Mouse (Mus musculus) stomach, embryonic 14.5 days (tissue): ENCODE data around the gene Dmxl2. TPM values are rescaled to one million over a fixed set of nuclear protein-coding genes. Genes with fewer than 3 reads are reported as not detected.

Experiments used
- ATAC-seq: fragments of 200-750 bp; cut with Nextera tagmentation; 2 replicates; pipeline ENCODE4 v1.8.0; 2017; ENCODE audit warnings: low read depth, moderate TSS enrichment; ENCODE audit not compliant: insufficient number of reproducible peaks, insufficient read depth, low FRiP score
- H3K27ac ChIP-seq: fragments of 300-500 bp; sonication (generic); 2 replicates; pipeline ENCODE4 v1.5.1; 2014; ENCODE audit warnings: mild to moderate bottlenecking, low read length, moderate library complexity, mixed read lengths
- H3K27me3 ChIP-seq: fragments of 300-500 bp; sonication (generic); 2 replicates; pipeline ENCODE4 v1.6.1; 2014; ENCODE audit warnings: low read length, control low read depth, mixed read lengths; ENCODE audit not compliant: control insufficient read depth, insufficient read depth
- H3K36me3 ChIP-seq: fragments of 300-500 bp; sonication (generic); 2 replicates; pipeline ENCODE4 v1.6.1; 2014; ENCODE audit warnings: mild to moderate bottlenecking, control low read depth, low read length, moderate library complexity, mixed read lengths; ENCODE audit not compliant: control insufficient read depth, insufficient read depth
- H3K4me1 ChIP-seq: fragments of 300-500 bp; sonication (generic); 2 replicates; pipeline ENCODE4 v1.6.1; 2014; ENCODE audit warnings: low read length, control low read depth, mixed read lengths; ENCODE audit not compliant: control insufficient read depth, insufficient read depth
- H3K4me2 ChIP-seq: fragments of 300-500 bp; sonication (generic); replicated peaks from 2 replicates; pipeline ENCODE4 v1.6.1; 2014; ENCODE audit warnings: low read depth, low read length, control low read depth
- H3K4me3 ChIP-seq: fragments of 300-500 bp; sonication (generic); 2 replicates; pipeline ENCODE4 v1.5.1; 2014; ENCODE audit warnings: low read depth, low read length, control low read depth
- H3K9ac ChIP-seq: fragments of 300-500 bp; sonication (generic); replicated peaks from 2 replicates; pipeline ENCODE4 v1.6.1; 2014; ENCODE audit warnings: low read depth, mild to moderate bottlenecking, control low read depth, low read length, moderate library complexity, mixed read lengths
- H3K9me3 ChIP-seq: fragments of 300-500 bp; sonication (generic); 2 replicates; pipeline ENCODE4 v1.6.1; 2016; ENCODE audit warnings: low read depth, low read length, control low read depth; ENCODE audit not compliant: control insufficient read depth
- WGBS: fragments of 180-500 bp; shearing (Covaris S2); extraction: QIAGEN DNeasy Blood & Tissue Kit; methylation state at CpG from one replicate; pipeline ENCODE4 v1.1.7; 2014; 5-methylcytosine and 5-hydroxymethylcytosine counted together
- polyA plus RNA-seq: library from polyadenylated mRNA; unstranded; fragments of >200 nt; fragmentation: Nextera tagmentation; extraction: Ambion mirVana; gene quantifications from 2 replicates; pipeline ENCODE4 v1.2.1, GENCODE M21; 2014

Gene Dmxl2
- polyA plus RNA-seq, 1 experiment from 2014 or later = 7.0 TPM

DNA sequence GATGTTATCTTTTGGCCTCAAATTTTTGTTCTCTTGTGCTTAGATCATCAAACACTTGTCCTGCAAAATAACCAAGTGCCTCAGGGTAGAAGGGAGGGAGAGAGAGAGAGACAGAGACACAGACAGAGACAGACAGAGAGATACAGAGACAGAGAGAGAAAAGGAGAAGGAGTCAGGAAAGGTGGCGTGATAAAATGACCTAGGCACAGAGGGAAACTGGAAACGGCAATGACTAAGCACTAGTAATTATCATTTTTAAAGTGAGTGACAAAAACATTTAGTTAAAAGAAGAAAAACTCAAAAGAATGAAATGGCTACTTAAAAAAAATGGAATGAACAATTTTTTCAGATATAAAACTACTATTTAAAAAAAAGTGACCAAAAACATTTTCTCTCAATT, 11.8 kb downstream of the Dmxl2 start:
- 70% methylated on average over 2 of the region's 2 CpGs for WGBS
- Histone ChIP-seq H3K9me3 (no peaks in the 10 kb centered on the region), H3K27me3 (no peaks in the 10 kb centered on the region), H3K9ac (no peak overlapping the region), H3K4me3 (no peak overlapping the region), H3K4me1 (no peaks in the 10 kb centered on the region), H3K27ac (no peak overlapping the region), H3K36me3 (no peaks in the 10 kb centered on the region), H3K4me2 (no peak overlapping the region)
- ATAC-seq = no peak

- no peaks in the 10 kb centered on the region for H3K36me3 ChIP-seq
- no peak overlapping the region for H3K4me2 ChIP-seq
- H3K9me3 ChIP-seq = no peaks in the 10 kb centered on the region
- no peak overlapping the region for H3K27ac ChIP-seq
- 93% methylated on average over 2 of the region's 2 CpGs for WGBS
- H3K4me1 ChIP-seq = no peaks in the 10 kb centered on the region
- no peak overlapping the region for H3K9ac ChIP-seq
- no peak for ATAC-seq
- no peak overlapping the region for H3K4me3 ChIP-seq
- H3K27me3 ChIP-seq = no peaks in the 10 kb centered on the region
Measured at GRCm38 (mm10) chr9:54484927-54485326, 16.5 kb downstream of the Dmxl2 start.

DNA sequence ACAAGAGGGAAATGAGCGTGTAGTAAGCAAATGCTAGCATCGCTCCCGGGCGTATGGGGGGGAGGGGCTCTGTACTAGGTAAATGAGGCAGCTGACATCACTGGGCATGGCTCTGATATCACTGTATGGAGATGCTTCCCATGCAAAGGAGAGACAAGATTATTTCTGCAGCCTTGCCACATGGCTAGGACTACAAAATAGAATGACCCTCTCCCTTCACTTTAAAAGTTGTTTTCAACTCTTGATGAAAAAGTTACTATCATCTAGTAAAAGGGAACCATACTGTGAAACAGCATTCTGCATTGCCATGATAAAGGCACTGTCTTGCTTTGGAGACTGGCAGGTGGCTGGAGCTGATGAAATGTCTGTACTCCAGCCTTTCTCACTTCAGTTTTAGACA, 18.2 kb downstream of the Dmxl2 start:
- no peak overlapping the region for H3K4me3 ChIP-seq
- H3K4me1 ChIP-seq = no peaks in the 10 kb centered on the region
- no peaks in the 10 kb centered on the region for H3K36me3 ChIP-seq
- no peak for ATAC-seq
- no peaks in the 10 kb centered on the region for H3K9me3 ChIP-seq
- H3K27ac ChIP-seq = no peak overlapping the region
- no peaks in the 10 kb centered on the region for H3K27me3 ChIP-seq
- no peak overlapping the region for H3K4me2 ChIP-seq
- H3K9ac ChIP-seq = no peak overlapping the region
- 55% methylated on average over 4 of the region's 4 CpGs for WGBS

GRCm38 (mm10) chr9:54482763-54483162, 18.7 kb downstream of the Dmxl2 start:
- no peaks in the 10 kb centered on the region for H3K36me3 ChIP-seq
- no peaks in the 10 kb centered on the region for H3K4me1 ChIP-seq
- WGBS = 82% methylated on average over 4 of the region's 4 CpGs
- no peak overlapping the region for H3K4me2 ChIP-seq
- H3K9me3 ChIP-seq = no peaks in the 10 kb centered on the region
- no peak overlapping the region for H3K27ac ChIP-seq
- ATAC-seq = no peak
- H3K9ac ChIP-seq = no peak overlapping the region
- H3K4me3 ChIP-seq = no peak overlapping the region
- H3K27me3 ChIP-seq = no peaks in the 10 kb centered on the region

DNA sequence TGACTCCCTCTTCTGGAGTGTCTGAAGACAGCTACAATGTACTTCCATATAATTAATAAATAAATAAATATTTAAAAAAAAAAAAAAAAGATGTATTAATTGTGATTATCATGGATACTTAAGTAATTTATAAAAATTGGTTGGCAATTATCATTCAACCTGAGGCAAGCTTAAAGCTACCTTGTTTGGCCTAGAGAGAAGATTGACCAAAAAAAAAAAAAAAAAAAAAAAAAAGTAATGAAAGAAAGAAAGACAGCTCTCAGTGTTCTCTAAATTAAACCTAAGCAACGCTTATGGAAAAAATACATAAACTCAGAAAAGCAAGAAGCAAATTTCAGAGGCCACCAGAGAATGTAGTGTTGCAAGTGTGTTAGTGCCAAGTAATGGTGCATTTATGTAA, 22.4 kb downstream of the Dmxl2 start:
- Histone ChIP-seq H3K9me3 (no peaks in the 10 kb centered on the region), H3K36me3 (no peaks in the 10 kb centered on the region), H3K27me3 (no peaks in the 10 kb centered on the region), H3K9ac (no peak overlapping the region), H3K27ac (no peak overlapping the region), H3K4me1 (no peaks in the 10 kb centered on the region), H3K4me3 (no peak overlapping the region), H3K4me2 (no peak overlapping the region)
- WGBS = 98% methylated on average over 1 of the region's 1 CpGs
- ATAC-seq = no peak

DNA sequence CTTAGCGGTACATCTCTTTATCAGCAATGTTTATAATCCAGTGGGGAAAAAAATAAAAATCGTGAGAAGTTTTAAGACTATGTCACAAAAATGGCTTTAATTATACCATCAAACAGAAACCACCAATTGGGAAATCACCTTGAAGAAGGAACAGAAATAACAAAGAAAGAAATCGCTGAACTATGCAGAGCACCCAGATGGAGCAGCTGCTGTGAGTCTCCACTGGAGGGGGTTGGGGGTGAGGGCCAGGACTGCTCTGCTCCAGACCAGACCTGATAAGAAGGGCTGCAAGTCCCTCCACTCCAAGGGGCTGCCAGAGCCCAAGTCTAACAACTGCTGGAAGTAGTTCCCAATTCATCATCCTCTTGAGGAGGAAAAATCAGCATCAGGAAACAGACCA, 23.3 kb downstream of the Dmxl2 start:
- WGBS = 67% methylated on average over 3 of the region's 3 CpGs

DNA sequence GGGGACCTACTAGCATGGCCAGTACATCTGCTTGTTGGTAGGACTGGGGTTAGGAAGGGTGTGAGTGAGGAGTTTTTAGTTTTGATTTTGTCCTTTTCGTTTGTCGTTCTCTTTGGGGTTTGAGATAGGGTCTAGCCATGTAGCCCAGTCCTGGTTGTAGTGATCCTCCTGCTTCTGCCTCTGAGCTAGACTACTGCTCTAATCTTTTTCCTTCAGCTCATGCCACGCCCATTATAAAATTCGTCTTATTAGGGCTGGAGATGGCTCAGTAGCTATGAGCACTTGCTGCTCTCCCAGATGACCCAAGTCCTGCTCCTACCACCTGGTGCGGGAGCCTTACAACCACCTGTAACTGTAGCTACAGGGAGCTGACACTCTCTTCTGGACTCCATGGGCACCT, 26.9 kb downstream of the Dmxl2 start:
- 89% methylated on average over 5 of the region's 5 CpGs for WGBS
- no peaks in the 10 kb centered on the region for H3K36me3 ChIP-seq
- H3K9me3 ChIP-seq = no peaks in the 10 kb centered on the region
- H3K27me3 ChIP-seq = no peaks in the 10 kb centered on the region
- no peak for ATAC-seq
- H3K4me3 ChIP-seq = no peak overlapping the region
- no peak overlapping the region for H3K27ac ChIP-seq
- H3K4me2 ChIP-seq = no peak overlapping the region
- no peaks in the 10 kb centered on the region for H3K4me1 ChIP-seq
- H3K9ac ChIP-seq = no peak overlapping the region

More for the DNA sequence above, 23.3 kb downstream of the Dmxl2 start:
- H3K27me3 ChIP-seq = no peaks in the 10 kb centered on the region
- H3K9ac ChIP-seq = no peak overlapping the region
- H3K27ac ChIP-seq = no peak overlapping the region
- H3K9me3 ChIP-seq = no peaks in the 10 kb centered on the region
- no peaks in the 10 kb centered on the region for H3K36me3 ChIP-seq
- H3K4me2 ChIP-seq = no peak overlapping the region
- ATAC-seq = no peak
- H3K4me1 ChIP-seq = no peaks in the 10 kb centered on the region
- no peak overlapping the region for H3K4me3 ChIP-seq

DNA sequence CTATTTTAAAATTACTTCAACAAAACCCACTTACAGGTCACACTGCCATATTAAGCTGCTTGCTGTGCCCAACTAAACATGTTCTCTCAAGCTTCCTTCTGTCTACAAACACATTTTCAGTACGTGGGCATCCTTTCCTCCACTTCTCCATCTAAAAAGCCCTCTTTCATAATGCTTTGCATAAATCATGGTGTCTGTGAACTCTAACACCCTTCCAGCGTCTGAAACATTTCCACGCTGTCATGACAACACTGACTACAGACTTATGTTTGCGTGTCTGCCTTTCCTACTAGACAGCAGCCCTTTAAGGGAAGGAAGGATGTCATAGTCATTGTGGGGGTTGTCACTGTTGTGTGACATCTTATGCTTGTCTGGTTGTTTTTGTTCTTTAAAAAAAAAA, 27.4 kb downstream of the Dmxl2 start:
- H3K9ac ChIP-seq = no peak overlapping the region
- no peak overlapping the region for H3K4me2 ChIP-seq
- H3K4me1 ChIP-seq = no peaks in the 10 kb centered on the region
- WGBS = 48% methylated on average over 4 of the region's 4 CpGs
- H3K4me3 ChIP-seq = no peak overlapping the region
- ATAC-seq = no peak
- no peaks in the 10 kb centered on the region for H3K27me3 ChIP-seq
- H3K27ac ChIP-seq = no peak overlapping the region
- H3K9me3 ChIP-seq = no peaks in the 10 kb centered on the region
- H3K36me3 ChIP-seq = no peaks in the 10 kb centered on the region

DNA sequence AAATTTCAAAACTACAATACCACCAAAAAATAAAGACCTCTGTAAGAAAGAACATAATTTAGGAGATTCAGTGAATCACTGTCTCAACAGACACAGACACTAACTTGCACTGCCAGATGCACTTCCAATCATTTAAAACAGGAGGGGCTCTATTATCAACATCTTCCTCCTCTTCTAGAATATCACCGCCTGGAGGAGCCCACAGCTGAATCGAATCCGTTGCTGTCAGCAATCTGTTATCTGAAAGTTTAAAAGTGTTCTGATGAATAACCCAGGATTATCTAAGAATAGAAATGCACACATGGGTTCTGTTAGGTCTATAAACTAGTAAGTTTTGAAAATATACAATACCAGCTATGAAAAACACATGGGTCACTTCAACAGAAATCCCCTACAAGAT, 28.6 kb downstream of the Dmxl2 start:
- no peak for ATAC-seq
- Histone ChIP-seq H3K4me3 (no peak overlapping the region), H3K27me3 (no peaks in the 10 kb centered on the region), H3K4me1 (no peaks in the 10 kb centered on the region), H3K27ac (no peak overlapping the region), H3K36me3 (no peaks in the 10 kb centered on the region), H3K9ac (no peak overlapping the region), H3K4me2 (no peak overlapping the region), H3K9me3 (no peaks in the 10 kb centered on the region)
- WGBS = 18% methylated on average over 3 of the region's 3 CpGs
